ENCODE assay signal across 9 mouse cellular contexts in genomic region chr16:45967471-45967870, GRCm38 (mm10). TPM values are rescaled to one million over a fixed set of nuclear protein-coding genes. Genes with fewer than 3 reads are reported as not detected.
DNase-seq lines count a peak whose midpoint lies in the region; ATAC-seq lines count a peak whose summit lies in the region.
"Had no signal": no experiment of that assay in that cellular context is flagged by ENCODE, and none has a peak within 500 bp of the region (broad histone marks: within the 10 kb centered on the region; RNA-seq: fewer than 3 reads in every experiment).

No protein-coding gene starts in this region.

- 12% methylated on average over 7 of the region's 7 CpGs for WGBS in hindbrain, embryonic 13.5 days

- no peak overlapping the region for H3K9ac ChIP-seq in hindbrain, embryonic 13.5 days

- H3K4me2 ChIP-seq in hindbrain, embryonic 13.5 days = no peak overlapping the region

- H3K9me3 ChIP-seq in hindbrain, embryonic 13.5 days = no peaks in the 10 kb centered on the region

- H3K4me3 ChIP-seq in hindbrain, embryonic 13.5 days = no peak overlapping the region
- H3K4me3 ChIP-seq: myocyte had no signal

- no peak overlapping the region for H3K27ac ChIP-seq in hindbrain, embryonic 13.5 days

- H3K4me1 ChIP-seq in hindbrain, embryonic 13.5 days (replicated peaks) = no peaks in the 10 kb centered on the region

- H3K36me3 ChIP-seq in hindbrain, embryonic 13.5 days = peaks cover 17% of the 10 kb centered on the region

- DNase-seq in Muller cell, postnatal 12 days (ENCODE audit: inconsistent ontology term) = peak; percentile 56
- peak; percentile 70 for DNase-seq in cerebellum, adult 8-10 months
- DNase-seq in frontal cortex, postnatal 10 days (ENCODE audit: low spot score in 2 of 2) = peak; percentile 23 to 72
- DNase-seq in layer of hippocampus, postnatal 10 days (ENCODE audit: low spot score in 2 of 2) = peak; percentile 80 to 86
- peak; percentile 86 for DNase-seq in lung, postnatal 14 days
- peak; percentile 83 for DNase-seq in retina, postnatal 1 day
- peak; percentile 54 for DNase-seq in urinary bladder, adult 2 months (ENCODE audit: low spot score)

- no peaks in the 10 kb centered on the region for H3K27me3 ChIP-seq in hindbrain, embryonic 13.5 days

- peak; percentile 91 for ATAC-seq in hindbrain, embryonic 13.5 days (ENCODE audit: low FRiP score)

RNA-seq across cellular contexts. Expression of gene Phldb2, which starts 14.1 kb away (rescaled TPM):
- 12.5 and 13.3 TPM in 2 replicates for polyA plus RNA-seq in hindbrain, embryonic 13.5 days (2015; fragmentation: Nextera tagmentation; extraction: Ambion mirVana)
- 1 to 10 TPM; 7.4 to 10.0 TPM for total RNA-seq in layer of hippocampus, postnatal 10 days (2021)
- 65.9 and 73.9 TPM in 2 replicates for polyA plus RNA-seq in urinary bladder, adult 2 months (2012; rRNA removed)

RNA-seq across cellular contexts. Expression of gene Plcxd2, which starts 42.5 kb away (rescaled TPM):
- polyA plus RNA-seq in hindbrain, embryonic 13.5 days (2015; fragmentation: Nextera tagmentation; extraction: Ambion mirVana) = 7.9 and 8.4 TPM in 2 replicates
- total RNA-seq in layer of hippocampus, postnatal 10 days (2021) = 10 to 100 TPM; 32.8 to 34.0 TPM
- polyA plus RNA-seq in urinary bladder, adult 2 months (2012; rRNA removed) = 0.63 and 0.78 TPM in 2 replicates
